Mouse (Mus musculus) cerebellum, adult 8-10 months (tissue): ENCODE measurements at regions not wholly inside any gene's neighbourhood (a gene's known extent, or its start where the extent isn't known, plus 50 kb on each side); places are given as distances from the start of the nearest gene placed in this dataset.

Experiments used
- DNase-seq: peaks from one replicate; pipeline ENCODE4 v3.0.0; 2022

DNA sequence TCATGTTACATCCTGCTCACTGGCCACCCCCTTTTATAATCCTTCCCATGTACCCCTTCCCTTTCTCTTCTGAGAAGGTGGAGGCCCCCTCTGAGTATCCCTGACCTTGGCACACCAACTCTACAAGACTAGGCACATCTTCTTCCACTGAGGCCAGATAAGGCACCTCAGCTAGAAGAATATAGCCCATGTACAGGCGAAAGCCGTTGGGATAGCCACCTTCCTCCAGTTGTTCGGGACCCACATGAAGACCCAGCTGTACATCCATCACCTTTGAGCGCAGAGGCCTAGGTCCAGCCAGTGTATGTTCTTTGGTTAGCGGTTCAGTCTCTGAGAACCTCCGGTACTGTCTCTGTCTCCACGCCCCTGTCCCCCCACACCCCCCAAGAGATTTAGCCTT is 189.9 kb downstream of the Spry2 start:
- DNase-seq, result no peak

DNA sequence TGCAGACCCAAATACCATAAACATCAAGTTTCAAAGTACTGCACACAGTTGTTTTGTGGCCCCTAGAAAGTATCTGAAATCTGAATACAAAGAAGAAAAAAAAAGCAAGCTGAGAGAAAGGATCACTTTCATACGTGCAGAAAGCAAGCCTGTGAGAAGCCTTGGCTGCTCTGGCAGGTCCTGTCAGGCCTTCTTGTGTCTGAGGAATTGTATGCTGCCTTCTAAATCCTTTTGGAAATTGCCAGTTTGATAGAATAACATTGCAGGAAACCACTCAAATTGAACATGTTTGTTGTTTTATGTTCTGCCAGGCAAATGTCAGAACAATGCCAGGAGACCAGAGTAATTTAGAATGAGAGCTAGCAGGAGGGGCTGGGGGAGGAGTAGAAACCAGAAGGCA is 198.0 kb downstream of the Spry2 start:
- DNase-seq, result no peak

DNA sequence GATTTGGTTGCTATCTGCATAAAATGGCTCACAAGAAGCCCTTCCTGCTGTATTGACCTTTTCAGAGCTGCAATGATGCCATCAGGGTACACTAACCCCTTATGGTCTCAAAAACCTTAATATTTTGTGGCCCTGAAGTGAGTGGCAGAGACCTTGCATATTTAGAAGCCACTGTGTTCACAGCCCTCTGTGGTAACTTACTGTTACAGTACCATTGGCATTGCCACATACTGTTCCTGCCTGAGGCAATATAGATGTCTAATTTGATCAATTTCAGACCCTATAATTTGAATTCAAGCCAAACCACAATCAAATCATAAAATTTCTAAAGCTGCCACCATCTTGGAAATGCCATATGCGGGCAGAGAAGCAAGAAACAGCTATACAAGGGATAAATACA is 198.5 kb downstream of the Spry2 start:
- no peak for DNase-seq

DNA sequence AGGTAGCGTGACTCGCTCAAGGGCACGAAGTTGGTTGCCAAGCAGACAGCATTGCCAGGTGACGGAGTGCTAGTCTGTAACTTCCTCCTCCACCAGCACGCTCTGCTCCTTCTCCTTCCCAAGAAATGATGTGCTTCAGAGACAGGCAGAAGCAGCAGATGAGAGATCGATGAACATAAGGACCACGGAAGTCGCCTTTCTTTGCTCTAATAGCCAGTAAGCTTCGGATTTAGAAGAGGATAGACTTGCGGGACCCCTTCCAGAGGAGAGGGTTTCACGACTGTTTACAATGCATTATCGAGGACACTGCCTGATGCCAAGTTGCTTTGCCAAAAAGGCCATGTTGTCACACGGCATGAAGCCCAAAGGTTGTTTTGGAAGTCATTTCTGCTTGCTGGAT is 199.2 kb downstream of the Spry2 start:
- DNase-seq, result peak; percentile 83

DNA sequence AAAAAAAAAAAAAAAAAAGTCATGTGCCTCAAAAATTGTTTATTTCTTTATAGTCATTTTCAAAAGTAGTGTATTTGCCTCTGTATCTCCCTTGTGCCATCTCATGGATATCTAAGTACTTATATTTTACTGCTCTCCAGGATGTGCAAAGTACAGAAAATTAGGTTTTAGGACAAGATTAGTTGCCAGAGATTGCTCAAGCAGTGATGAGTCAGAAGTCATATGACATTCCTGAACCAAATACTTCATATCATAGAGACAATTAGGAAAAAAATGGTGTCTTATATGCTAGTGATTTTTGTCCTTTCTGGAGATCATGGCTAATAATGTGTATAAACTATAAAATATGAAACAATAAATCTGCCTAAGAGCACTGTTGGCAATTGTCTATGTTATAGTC is 201.7 kb downstream of the Spry2 start:
- DNase-seq, result no peak

DNA sequence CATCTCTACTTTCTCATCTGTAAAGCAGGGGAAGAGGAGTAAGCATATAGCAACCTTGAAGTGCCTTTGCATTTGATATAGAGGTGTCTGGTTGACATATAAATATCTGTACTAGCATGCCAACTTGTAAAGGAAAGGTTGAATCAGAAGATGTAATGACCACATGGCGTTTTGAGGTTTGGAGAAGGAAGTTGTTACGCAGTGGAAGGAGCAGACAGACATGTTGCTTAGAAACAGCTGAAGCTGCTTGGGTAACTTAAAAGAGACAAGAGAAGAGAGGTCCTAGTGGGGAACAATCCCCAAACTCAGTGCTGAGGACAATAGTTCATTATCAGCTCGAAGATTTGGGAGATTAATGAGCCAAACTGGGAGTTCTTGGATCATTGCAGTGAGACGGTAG is 202.9 kb downstream of the Spry2 start:
- no peak for DNase-seq

DNA sequence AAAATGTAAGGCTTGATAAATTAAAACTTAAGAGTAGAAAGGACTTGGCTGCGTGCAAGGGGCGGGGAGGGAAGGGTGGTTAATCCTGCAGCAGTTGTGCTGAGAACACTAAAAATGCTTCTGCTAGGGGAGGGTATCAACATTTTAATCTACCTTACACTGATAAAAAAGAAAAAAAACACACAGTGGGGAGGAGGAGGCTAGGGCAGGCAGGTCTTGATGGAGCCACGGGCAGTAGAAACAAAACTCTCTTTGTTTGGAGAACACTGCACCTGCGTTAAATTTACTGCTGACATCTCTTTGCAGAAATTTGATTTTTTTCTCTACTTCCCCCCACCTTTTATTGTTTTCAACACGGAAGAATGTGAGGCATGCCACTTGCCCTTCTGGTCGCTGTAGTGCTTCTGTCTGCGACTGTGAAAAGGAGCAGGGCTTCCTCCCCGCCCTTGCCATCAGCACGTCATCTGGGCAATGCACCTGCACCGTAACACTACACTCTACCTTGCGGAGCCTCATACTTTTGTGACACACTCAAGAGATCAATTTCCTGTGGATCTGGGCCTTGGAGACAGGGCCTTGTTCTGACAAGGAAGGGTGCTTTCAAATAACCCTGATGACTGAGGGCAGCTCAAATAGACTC is 211.7 kb downstream of the Spry2 start:
- no peak for DNase-seq

DNA sequence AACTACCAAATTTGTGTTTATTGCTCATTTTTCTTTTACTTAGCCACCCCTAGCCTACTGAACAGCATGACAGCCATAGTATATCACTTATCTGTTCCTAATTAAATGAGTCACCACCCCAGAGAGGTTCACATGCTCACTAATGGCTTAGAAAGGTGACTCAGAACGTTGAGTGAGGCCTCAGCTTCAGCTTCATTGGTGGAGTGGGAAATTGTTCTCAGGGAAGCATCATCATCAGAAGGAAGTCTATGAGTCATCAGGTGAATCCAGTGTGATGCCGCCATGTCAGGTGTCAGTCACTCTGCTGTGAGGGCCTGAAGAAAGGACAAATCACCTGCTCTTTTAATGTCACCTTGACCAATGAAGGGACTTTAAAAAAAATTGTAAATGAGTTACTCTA is 212.3 kb downstream of the Spry2 start:
- DNase-seq, result no peak

DNA sequence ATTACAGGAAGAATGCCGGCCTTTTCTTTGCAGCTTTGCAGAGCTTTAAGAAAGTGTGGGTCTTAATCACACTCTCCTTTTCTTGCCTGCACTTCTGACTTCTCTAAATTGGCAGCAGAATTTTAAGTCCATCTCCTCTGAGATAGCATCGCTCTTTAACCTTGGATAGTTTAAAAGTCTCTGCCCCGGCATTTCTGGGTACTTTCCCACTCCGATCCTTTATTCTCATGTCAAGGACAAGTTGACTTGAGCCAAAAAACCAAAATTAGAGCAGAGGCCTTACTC is 220.0 kb downstream of the Spry2 start:
- peak; percentile 20 for DNase-seq

DNA sequence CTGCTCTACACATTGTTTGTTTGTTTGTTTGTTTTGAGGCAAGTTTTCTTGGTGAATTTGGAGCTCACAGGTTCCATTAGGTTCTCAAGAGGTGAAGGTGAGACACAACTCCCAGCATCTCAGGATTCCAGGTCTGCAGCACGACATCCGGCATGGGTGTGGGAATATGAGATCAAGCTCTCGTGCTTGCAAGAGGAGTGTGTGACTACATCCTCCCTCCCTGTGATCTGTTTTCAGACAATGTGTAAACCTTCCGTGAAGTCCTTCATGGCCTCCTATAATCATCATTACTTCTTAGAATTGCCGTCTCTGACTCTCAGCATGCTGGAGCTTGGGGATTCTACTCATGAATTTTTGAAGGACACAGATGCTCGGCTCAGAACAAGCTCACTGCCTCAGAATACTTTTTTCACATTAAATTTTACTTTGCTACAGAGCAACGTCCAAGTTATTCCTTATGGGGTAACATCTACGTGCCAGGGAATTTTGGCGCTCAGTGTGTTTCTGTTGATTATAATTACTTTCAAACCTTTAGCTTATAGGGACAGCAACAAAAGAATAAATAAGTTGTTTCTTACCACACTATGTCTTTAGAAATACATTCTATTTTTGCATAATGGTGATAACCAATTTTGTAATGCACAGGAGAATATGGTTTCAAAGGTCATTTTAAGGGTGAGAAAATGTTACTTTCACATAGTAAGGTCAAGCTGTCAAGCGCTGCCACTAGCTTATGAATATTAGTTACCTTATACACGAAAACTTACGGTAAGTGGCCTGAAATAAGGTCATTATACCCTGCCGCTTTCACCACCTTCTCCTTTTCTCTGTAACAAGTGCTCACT is 220.6 kb downstream of the Spry2 start:
- no peak for DNase-seq

DNA sequence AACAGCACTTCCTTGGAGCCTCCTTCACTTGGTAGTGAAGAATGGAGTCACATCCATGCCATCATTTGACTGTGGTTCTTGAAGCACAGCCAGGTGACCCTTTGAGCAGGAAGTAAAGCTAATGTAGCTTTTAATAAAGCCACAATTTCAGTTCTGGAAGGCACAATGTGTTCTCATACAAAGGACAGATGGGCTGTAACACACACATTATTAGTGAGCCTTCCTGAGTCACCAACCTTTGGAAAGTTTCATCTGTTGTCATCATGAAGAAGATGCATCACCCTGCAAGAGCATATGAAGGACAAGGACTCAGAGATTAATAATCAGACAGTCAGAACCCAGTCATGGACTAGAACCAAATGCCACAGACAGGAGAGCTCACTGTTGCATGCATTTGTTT is 221.6 kb downstream of the Spry2 start:
- DNase-seq, result no peak

DNA sequence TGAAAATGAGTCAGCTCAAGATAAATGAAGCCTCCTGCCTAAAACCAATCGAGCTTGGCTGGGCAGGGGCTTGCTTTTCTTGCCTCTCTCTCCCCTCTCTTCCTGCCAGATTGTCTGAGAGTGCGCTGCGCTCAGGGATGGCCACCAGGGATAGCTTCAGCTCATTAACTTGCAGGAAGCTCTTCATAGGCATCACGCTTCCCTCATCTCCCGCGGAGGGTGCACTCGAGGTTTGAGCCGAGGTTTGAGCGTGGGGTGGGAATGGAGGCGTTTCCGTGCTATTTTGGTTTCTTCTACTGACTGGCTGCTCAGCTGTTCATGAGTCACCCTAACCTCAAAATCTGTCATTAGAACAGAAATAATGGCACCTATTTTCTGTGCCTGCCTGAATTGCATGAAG is 227.7 kb downstream of the Spry2 start:
- DNase-seq, result peak; percentile 72

DNA sequence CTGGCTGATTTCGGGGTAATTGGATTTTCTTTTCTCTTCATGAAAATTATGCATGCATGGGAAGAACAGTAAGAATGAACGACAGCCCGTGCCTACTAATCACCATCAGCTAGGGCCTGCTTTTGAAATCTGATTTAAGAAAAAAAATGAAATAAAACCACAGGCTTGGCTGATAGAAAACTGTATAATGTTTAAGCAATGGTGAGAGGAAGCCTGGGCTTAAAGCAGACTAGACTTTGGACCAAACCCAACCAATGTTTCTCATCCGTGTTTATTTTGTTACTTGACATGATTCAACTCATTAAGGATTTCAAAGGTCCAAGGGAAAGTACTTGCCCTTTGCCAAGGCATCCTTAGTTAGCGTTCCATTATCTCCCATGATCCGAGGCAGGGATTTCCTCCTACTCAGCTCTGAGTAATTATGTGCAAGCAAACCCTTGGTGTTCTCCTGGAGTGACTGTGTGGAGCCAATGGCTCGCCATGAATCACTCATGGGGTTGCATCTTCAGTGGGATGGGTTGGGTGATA is 231.9 kb downstream of the Spry2 start:
- DNase-seq, result no peak

DNA sequence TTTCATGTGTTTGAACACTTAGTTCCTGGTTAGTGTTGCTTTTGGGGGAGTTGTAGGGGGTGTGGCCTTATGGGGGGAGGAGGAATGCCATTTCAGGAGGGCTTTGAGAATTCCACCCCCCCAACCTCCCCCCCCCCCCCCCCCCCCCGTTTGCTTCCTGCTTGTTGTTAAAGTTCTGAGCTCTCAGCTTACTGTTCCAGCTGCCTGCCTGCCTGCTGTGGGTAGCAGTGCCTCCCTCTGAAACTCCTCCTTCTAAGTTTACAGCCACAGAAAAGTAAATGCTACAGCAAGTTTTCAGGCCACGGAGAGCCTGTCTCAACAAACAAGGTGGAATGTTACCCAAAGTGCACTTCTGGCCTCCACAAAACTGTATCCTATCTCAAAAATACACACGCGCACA is 233.1 kb downstream of the Spry2 start:
- no peak for DNase-seq

DNA sequence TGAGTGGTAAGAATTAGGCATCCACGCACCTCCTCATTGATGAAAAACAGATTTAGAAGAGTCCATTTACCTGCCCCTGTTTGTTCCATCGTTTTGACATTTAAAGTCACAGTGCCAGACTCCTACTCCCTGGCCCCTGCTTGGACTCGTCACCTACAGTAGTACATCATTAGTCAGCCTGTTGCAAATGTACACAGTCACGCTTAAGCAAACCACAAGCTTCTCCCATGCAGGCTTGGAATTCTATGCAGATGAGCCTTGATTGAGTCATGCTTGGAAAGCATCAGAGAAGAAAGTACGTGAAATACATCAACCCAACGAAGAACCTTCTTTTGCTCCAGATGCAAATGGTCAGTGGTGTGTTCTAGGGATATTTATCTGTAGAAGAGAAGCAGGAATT is 233.8 kb downstream of the Spry2 start:
- DNase-seq, result no peak

DNA sequence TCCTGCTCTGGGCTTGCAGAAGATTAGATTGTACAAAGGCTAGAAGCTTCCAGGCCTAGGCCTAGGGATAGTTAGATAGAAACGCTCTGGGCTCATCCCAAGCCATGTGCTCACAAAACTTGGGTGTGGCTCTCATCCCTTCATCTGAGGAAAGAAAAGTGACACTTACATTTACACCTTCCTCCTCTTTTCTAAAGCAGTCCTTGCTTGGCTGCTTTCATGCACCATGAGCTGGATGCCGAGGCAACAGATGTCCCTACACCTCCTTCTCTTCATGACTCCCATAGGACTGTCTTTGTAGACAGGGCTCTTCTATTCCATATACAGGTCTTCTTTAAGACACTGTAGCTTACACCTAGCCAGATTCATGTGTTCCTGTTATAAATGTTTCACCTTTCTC is 238.3 kb downstream of the Spry2 start:
- no peak for DNase-seq

DNA sequence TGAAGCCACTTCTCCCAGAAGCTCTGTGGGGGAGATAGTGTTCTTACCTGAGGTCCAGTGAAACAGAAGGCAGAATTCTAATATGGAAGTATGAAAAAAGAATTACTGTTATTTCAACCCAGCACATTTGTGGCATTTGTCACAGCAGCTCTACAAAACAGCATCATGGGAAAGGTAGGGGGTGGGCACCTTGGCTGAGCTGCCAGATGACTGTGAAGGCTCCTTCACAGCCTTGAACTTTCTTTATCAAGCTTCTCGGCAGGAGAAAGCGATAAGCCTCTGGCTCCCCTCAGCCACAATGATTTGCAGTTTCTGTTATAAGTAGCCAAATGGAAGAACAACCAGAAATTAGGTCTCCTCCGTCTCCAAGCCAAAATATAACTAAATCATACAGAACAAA is 249.5 kb downstream of the Spry2 start:
- DNase-seq, result no peak

DNA sequence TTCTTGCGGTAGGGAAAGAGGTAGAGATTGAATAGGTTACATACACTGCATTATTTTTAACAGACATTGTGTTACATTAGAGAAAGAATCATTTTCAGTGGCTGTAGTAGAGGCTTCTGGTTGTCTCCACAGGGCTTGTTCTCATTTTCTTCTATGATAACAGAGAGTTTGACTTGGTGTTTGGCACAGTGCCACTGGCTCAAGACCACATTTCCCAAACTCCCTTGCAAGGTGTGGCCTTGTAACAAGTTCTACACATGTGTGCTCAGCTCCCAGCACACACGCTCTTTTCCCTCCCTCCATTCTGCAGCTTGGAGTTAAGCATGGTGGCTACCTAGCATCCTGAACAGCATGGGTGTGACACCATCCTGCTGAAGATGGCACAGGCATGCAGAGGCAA is 252.2 kb downstream of the Spry2 start:
- DNase-seq, result no peak

DNA sequence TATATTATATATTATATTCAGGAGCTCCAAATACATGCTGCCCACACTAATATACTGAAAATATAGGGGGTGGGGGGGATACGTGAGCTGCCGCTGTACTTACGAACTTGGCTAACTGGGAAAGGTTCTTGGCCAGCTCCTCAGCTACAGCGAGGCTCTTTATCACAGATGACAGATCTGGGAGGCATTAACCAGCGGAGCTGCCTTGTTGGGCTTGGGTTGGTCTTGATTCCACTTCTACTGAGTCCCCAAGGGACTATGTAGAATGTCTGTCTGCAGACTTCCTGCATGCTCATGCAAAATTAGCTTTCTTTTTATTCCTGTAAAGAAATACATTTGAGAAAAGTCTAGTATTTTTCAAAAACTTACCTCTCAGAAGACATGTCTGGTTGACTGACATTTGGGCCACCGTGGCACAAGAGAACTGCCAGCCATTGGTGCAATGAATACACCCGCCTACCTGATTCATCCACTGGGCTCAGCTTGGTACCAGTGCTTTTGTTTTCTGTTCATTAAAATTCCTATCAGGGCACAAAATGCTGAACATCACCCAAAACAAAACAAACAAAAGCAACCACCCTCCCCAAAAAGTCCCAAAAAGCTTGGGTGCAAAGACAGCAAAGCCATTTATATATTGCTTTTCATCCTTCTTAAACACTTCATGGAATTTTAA is 253.2 kb downstream of the Spry2 start:
- no peak for DNase-seq

DNA sequence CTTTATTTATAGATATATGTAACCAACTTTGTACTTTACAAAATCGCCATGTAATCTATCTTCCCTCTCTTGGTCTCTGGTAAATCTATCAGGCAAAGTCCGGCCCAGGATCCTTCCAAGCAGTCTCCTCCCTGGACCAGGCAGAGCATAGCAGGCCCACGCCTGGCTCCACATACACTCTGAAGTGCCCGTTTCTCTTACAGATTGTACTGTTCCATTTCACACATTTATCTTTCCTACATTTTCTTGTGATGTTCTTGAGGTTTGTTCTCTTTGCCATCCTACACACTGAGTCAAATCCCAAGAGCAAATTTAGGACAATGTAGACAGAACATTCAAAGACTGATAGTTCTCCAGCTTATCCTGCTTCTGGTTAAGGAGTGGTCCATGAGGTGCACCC is 264.3 kb downstream of the Spry2 start:
- no peak for DNase-seq

DNA sequence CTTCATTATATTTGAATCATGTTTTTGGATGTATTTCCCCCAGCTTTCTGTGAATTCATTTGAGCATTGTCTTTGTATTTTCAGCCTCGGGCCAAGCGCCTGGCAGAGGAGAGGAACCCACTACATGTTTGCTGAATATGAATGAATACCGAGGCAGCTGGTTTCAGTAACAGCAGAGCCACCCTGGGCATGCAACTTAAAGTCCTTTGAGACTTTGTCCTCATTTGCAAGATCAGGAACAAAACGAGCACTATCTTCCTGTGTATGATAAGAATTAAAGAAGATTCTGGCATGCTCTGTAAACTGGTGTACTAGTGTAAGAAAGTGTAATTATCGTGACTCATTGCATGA is 265.0 kb downstream of the Spry2 start:
- DNase-seq, result no peak

DNA sequence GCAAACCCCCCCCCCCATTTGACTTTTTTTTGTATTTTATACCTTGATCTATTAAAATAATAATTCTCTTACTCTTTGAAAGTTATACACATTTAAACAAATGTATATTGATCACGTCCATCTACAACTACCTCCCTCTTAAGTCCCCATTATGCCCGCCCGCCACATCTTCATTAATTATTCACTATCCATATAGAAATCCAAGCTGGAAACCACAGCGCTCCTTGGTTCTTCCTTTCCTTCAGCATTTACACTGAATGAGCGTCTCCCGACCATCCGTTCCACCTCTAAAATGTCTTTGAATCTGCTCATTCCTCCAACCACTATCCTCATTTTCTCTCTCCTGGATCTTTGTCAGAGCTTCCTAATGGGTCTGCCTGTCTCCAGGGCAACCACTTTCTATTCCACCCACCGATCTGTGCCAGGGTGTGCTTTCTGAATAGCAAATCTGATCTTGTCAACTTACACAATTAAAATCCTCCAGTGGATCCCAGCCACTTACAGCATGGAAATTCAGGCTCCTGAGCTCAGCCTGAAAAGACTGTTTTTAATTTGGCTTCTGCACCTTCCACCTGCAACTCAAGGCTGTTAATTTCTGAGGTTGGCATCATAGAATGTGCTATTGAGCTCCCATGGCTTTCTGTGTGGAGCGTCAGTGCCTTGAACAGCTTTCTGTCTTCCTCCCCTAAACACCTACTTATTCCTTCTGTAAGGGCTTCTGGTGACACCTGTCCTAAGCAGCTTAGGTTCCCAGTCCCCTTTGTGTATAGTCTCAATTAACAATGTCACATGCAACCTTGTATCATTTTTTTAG is 265.5 kb downstream of the Spry2 start:
- DNase-seq, result peak; percentile 14

DNA sequence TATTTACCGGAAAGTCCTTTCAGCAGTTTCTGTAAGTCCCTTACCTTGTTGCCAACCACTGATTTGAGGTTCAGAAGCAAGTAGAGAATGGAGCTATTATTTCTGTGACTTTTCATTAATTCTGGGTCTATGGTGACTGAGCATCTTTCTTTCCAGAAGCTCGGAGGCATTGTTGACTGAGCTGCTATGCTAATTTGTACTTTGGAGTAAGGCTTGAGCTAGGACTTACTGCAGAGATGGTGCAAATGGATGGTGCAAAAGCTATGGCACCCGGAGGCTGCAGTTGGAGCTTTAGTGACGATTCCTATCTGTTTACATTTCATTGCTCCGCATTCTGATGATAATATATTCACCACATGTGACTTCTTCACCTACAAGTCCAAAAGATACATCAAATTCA is 266.2 kb downstream of the Spry2 start:
- DNase-seq, result no peak

DNA sequence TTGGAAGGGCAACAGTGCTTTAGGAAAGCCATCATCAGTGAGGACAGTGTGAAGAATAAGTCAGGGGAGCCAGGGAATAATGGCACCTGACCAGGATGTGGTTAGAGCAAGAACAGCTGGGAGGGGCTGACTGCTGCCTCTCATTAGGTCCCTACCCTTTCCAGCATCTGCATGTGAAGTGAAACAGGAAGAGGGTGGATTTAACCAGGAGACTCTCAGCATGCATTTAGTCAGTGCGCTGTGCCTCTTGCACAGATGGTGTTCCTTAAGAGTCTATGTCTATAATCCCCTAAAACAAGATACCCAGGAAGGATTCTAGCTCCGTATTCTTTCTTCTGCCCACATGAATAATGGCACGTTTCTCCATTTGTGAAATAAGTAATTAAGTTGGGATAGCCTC is 267.9 kb downstream of the Spry2 start:
- no peak for DNase-seq
